Mouse (Mus musculus): ENCODE results near the gene Cobll1.

The Cobll1 gene

DNA sequence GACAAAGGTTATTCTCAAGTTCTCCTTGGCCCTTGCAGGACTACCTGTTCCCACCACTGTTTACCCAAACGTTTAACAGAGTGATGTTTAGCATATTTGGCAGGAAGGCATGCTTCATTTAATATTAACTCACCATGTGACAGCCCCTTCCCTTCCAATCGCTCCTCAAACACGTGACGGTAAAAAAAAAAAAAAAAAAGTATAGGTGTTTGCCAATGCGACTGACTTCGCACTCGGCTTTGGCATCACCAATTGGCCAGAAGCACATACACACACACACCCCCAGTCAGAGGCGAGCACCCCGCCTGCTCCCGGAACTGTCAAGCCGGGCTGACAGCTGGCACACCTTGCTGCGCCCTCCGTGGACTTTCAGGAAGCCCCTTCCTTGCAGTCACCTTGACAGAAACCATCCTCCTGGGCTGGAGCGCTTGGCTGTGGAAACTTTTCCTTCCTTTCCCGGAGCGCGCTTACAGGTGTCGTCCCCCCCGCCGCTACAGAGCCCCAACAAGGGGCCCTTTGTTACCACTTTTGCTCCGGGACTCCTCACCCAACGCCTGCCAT lies 1.5 kb downstream of the Cobll1 start:
- intact Hi-C loops (cut with DNase I), result loop anchor here (2.0 to 5.0 kb wide), 2 partner anchors 91 to 95 kb away; no protein-coding TSS in a partner anchor

DNA sequence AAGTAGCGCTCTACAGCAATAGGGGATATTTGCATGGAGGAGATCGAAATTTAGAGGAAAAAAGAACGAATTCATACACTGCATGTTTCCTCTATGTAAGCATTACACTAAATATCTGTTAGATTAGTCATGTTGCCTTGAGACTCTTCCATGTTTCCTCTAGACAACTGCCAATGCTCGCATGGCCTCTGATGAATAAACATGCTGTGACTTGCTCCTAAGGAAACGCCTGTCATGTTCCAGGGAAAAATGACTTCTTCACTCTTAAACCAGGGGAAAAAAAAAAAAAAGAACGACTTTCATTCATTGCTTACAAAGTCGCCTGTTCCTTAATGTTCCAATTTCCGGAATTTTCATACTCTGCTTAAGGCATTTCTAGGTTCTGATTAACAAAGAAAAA lies 2.1 kb downstream of the Cobll1 start:
- intact Hi-C loops (cut with DNase I), result loop anchor here (5.0 kb wide), 1 partner anchor 95 kb away; no protein-coding TSS in a partner anchor

DNA sequence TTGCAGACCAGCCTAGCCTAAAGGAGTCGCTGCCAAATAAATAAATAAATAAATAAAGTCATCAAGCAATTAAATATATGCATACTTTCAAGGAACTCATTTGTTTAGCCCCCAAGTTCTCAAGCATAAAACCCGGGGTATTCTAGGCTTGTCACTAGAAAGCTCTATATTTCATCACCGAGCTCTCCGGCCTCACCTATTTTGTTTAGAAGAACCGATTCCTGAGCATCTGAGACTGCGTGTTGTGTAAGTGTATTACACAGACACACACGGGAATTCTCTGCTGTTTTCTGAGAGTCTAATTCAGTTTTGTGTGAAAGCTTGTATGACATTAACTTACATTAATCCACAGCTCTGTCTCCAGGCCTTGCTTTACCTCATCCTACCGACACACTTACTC lies 2.6 kb downstream of the Cobll1 start:
- intact Hi-C loops (cut with DNase I), result loop anchor here (5.0 kb wide), 1 partner anchor 96 kb away; no protein-coding TSS in a partner anchor

DNA sequence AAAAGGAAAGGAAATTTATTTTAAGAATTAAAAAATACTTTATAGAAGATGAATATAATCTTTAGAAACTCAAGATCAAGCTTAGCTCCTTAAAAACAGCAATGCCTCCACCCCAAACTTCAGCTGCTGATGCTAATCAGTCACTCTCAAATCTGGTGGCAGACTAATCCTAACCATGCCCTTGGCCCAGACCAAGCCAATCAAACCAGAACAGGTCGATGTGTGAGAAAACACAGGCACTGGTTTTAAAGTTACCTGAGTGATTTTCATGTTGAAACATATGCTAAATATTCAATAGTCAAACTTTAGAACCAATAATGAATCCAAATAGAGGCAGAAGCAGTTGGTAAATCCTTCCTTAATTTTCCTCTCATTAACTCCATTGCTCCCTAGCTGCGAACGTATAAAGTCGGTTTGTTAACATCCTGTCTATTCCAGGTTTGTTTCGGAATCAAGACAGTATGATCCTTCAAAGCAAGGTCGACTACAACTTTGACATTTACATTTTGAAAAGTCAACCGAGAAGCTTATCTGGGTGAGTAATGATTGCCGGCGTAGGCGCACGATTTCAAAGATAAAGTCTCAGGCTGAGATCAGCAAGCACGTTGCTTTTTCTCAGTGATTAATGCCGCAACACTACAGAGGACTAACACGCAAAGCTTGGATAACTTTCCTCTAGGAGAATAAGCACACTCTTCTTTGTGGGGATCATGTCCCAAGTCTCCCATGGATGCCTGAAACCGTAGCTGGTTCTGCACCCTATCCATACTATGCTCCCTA lies 6.3 kb downstream of the Cobll1 start:
- intact Hi-C loops (cut with DNase I), result no loop called here

DNA sequence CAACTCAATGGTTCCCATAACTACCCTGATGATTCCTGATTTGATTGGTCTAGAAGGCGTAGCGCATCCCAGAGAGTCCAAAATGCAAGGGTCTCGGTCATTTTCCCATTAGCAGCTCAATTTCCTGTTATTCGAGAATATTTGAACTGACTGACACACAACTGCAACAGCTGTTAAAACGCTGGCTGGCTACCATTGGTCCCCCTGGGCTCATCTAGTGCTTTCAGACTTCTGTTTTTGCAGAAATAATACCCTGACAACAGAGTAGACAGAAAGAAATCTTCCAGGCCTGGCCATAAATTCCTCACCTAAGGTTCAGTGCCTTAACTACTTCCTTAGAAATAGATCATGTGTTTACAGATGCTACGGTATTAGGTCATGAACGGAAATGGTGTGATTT lies 10.8 kb downstream of the Cobll1 start:
- intact Hi-C loops (cut with DNase I), result loop anchor here (5.0 kb wide), 1 partner anchor 36 kb away; no protein-coding TSS in a partner anchor

DNA sequence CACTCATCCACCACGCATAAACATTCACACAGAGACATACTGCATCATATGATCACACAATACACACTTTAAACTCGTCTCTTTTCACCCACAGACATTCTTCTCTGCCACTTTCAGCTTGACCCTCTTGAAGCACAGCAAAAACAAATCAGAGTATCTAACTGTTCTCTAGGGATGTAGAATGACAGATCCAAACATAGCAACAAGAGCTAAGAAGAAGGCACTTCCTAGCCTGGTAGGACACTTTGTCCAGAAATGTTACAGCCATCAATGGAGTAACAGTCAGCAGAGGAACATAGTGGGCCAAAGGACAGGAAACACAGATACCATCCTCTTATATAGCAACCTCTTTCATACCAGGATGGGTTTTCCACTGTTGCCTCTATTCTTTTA lies 11.3 kb downstream of the Cobll1 start:
- intact Hi-C loops (cut with DNase I), result loop anchor here (5.0 kb wide), 1 partner anchor 36 kb away; no protein-coding TSS in a partner anchor

- intact Hi-C loops (cut with DNase I), result loop anchor here (5.0 kb wide), 1 partner anchor 35 kb away; no protein-coding TSS in a partner anchor
Observed at GRCm38 (mm10) chr2:65227154-65227897, 11.9 kb downstream of the Cobll1 start.

GRCm38 (mm10) chr2:65226494-65226893 lies 12.7 kb downstream of the Cobll1 start:
- intact Hi-C loops (cut with DNase I), result loop anchor here (5.0 kb wide), 1 partner anchor 34 kb away; no protein-coding TSS in a partner anchor

- intact Hi-C loops (cut with DNase I), result no loop called here
Observed at GRCm38 (mm10) chr2:65223956-65224735, 15.1 kb downstream of the Cobll1 start.

DNA sequence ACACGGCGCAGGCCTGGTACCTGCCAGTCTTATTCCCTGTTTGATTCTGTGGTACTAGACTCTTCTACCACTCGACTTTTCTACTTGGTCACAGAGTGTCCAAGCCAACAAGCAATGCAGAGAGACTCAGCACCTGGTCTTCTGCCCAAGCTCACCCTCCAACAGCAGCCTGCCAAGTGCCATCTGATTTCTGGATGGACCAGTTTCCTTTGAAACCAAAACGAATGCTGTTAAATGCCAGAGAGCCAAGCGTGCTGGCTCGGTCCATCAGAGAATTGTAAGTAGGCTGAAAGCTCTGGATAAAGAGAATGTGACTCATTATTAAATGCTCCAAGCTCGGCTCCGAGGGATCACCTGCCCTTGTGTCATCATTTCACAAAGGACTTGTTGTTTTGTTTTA lies 16.2 kb downstream of the Cobll1 start:
- intact Hi-C loops (cut with DNase I), result no loop called here

DNA sequence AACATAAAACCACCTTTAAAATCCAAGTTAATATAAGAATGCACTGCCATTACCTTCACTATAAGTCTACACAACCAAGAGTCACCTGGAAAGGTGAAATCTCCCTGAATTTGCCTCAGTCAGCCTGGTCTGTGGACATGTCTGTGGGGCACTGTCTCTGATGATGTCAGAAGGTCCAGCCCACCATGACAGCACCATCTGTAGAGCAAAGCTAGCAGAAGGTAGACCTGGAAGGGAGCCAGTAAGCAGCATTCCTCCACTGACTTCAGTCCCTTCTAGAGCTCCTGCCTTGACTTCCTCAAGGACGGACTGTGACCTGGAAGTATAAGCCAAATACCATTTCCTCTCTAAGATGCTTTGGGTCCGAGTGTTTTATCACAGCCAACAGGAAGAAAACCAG lies 17.6 kb downstream of the Cobll1 start:
- intact Hi-C loops (cut with DNase I), result no loop called here

- intact Hi-C loops (cut with DNase I), result no loop called here
Observed at GRCm38 (mm10) chr2:65220563-65220962, 18.6 kb downstream of the Cobll1 start.

- intact Hi-C loops (cut with DNase I), result no loop called here
Observed at GRCm38 (mm10) chr2:65219375-65220135, 19.6 kb downstream of the Cobll1 start.

DNA sequence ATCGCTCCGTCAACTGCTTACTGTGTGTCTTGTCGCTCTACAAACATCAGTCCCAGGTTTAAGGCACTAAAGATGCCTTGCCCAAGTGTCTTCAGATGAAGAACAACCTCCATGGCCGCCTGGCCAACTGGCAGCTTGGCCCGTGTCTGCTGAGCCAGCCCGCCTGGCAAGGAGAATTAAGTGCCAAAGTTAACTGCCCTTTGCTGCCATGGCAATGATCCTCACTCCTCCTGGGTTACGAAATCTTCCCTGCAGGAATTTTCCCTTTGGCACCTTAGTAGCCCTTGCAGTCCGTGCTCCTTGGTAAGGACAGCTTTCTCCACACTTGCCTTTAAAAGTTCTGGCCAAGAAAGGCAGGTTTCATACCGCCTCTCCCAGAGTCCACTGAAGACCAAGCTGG lies 20.9 kb downstream of the Cobll1 start:
- intact Hi-C loops (cut with DNase I), result no loop called here

GRCm38 (mm10) chr2:65217677-65218076 lies 21.5 kb downstream of the Cobll1 start:
- intact Hi-C loops (cut with DNase I), result no loop called here

GRCm38 (mm10) chr2:65216163-65216562 lies 23.0 kb downstream of the Cobll1 start:
- intact Hi-C loops (cut with DNase I), result no loop called here

DNA sequence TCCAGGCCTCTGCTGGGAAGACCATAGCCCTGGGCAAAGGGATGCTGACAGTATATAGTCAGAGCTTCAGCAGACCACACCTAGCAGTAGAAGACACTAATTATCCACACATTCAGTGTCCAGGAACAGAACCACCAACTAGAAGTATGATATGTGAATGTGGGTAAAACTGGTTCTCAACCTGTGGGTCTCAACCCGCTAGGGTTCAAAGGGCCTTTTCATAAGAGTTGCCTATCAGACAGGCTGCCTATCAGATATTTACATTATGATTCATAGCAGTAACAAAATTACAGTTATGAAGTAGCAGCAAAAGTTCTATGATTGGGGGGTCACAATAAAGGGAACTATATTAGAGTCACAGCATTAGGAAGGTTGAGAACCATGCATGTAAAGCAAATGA lies 24.6 kb downstream of the Cobll1 start:
- intact Hi-C loops (cut with DNase I), result no loop called here

DNA sequence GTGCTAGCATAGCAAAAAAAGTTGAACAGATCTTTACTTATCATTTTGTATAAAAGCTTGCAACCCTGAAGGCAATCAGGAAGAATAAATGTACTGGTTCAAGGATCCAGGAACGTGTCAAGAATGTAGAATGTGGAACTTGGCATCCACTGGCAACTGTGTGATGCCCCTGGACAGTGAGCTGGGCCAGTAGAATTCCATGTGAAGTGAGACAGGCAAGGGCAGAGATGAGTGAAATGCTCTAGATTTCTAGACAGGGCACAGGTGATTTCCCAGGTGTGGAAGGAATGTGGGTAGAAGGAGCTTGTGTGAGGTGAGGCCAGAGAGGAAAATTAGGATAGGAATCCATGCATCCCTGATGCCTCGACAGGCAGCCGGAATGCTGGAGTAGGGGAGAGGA lies 25.5 kb downstream of the Cobll1 start:
- intact Hi-C loops (cut with DNase I), result no loop called here

DNA sequence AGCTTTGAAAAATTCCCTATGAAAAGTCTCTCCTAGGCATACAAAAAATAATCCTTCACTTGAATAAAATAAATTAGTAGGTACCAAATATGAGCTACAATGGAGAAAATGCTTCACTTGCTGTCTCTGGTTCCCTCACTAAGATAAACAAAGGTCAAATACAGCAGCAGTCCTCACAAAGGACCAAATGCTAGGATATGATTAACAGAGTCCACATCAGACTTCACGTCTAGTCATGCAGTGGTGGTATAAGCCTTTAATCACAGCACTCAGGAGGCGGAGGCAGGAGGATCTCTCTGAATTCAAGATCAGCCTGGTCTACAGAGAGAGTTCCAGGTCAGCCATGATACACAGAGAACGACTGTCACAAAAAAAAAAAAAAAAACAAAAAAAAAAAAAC lies 27.6 kb downstream of the Cobll1 start:
- intact Hi-C loops (cut with DNase I), result no loop called here

GRCm38 (mm10) chr2:65207750-65208149 lies 31.5 kb downstream of the Cobll1 start:
- intact Hi-C loops (cut with DNase I), result no loop called here
